Mouse (Mus musculus) erythroblast, embryonic 14.5 days (primary cell): ENCODE results near the gene D1Ertd622e.

Experiments
- GATA1 ChIP-seq: IDR thresholded peaks from 2 replicates; pipeline ENCODE4 v1.6.1; 2012; ENCODE audit warnings: low read length, inconsistent platforms, mixed read lengths
- TAL1 ChIP-seq: IDR thresholded peaks from 3 replicates; pipeline ENCODE4 v1.6.1; 2012; ENCODE audit warnings: low read length, inconsistent platforms, mixed read lengths

DNA sequence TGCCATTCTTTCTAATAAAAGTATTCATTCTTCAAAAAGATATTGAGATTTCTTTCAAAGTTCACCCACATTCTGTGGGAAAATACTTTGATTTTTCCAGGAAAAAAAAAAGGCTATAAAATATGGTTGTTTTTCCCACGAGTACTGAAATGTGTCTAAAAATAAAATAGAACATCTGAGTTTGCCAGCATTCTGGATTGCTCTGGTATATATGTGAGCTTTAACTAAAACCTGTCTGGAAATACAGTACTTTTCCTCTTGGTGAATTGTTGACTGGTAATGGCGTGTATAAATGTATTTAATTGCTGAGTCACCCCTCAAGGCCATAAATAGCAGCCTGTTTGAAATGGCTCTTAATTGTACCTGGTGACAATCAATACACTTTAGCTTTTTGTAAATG is 37.5 kb downstream of the D1Ertd622e start:
- TF ChIP-seq GATA1, result no peak
- TF ChIP-seq TAL1, result no peak
